Mouse (Mus musculus): Measurements from ENCODE around the gene Zfp687. TPM values are rescaled to one million over a fixed set of nuclear protein-coding genes. Genes with fewer than 3 reads are reported as not detected.
A peak's percentile ranks its signal among the peaks of the same experiment; 100 is the strongest.

The Zfp687 gene
- total and polyA plus RNA-seq, 2 experiments from 2014 or later: 18.0 to 35.4 TPM

GRCm38 (mm10) chr3:95047914-95048313, 32.7 kb upstream of the Zfp687 start:
- Histone ChIP-seq H3K27me3 (ENCODE audit: insufficient read depth, low read length) (no peaks in the 10 kb centered on the region), H3K4me3 (ENCODE audit: low read length) (no peak overlapping the region), H3K9me3 (ENCODE audit: low read length) (no peaks in the 10 kb centered on the region), H3K27ac (no peak overlapping the region), H3K9ac (replicated peaks; ENCODE audit: low read length) (no peak overlapping the region), H3K4me1 (ENCODE audit: insufficient read depth, low read length) (no peaks in the 10 kb centered on the region), H3K4me2 (ENCODE audit: low read depth, low read length) (no peak overlapping the region), H3K36me3 (ENCODE audit: insufficient read depth, low read length) (no peaks in the 10 kb centered on the region)
- DNase-seq (ENCODE audit: low spot score): no peak
- no peak for ATAC-seq
- 68% methylated on average over 3 of the region's 3 CpGs for WGBS
- no peak for TF ChIP-seq CTCF (IDR thresholded peaks at IDR 0.05; ENCODE audit: low read depth)

DNA sequence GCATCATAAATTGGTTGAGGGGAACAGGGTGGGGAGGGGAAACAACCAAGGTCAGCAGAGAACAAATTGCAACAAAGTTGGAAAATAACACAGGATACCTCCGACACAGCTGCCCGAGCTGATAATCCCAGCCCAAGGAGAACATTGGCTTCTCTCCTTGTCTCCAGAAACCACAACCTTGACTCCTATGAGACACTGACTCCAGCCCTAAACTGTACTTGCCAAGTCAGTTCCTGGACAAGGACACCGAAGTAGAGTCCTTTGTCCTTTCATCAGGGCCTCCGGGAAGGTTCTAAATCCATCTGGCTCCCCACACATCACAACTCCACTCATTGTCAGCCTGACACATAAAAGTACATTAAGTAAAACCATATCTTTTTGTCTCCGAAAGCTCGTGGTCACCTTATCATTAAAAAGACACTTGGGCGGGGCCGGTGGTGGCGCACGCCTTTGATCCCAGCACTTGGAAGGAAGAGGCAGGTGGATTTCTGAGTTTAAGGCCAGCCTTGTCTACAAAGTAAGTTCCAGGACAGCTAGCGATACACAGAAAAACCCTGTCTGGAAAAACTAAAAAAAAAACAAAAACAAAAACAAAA, 31.3 kb upstream of the Zfp687 start:
- no peak for TF ChIP-seq CTCF (IDR thresholded peaks at IDR 0.05; ENCODE audit: low read depth)
- peaks cover 2% of the 10 kb centered on the region; the same call in 1 of the 2 replicates for H3K4me1 ChIP-seq (ENCODE audit: insufficient read depth, low read length)
- H3K27me3 ChIP-seq (ENCODE audit: insufficient read depth, low read length): no peaks in the 10 kb centered on the region
- no peaks in the 10 kb centered on the region for H3K9me3 ChIP-seq (ENCODE audit: low read length)
- no peak overlapping the region for H3K4me2 ChIP-seq (ENCODE audit: low read depth, low read length)
- 87% methylated on average over 11 of the region's 11 CpGs for WGBS
- H3K4me3 ChIP-seq (ENCODE audit: low read length): no peak overlapping the region
- no peak for ATAC-seq
- no peak for DNase-seq (ENCODE audit: low spot score)
- H3K36me3 ChIP-seq (ENCODE audit: insufficient read depth, low read length): no peaks in the 10 kb centered on the region
- no peak overlapping the region for H3K27ac ChIP-seq
- H3K9ac ChIP-seq (replicated peaks; ENCODE audit: low read length): no peak overlapping the region

DNA sequence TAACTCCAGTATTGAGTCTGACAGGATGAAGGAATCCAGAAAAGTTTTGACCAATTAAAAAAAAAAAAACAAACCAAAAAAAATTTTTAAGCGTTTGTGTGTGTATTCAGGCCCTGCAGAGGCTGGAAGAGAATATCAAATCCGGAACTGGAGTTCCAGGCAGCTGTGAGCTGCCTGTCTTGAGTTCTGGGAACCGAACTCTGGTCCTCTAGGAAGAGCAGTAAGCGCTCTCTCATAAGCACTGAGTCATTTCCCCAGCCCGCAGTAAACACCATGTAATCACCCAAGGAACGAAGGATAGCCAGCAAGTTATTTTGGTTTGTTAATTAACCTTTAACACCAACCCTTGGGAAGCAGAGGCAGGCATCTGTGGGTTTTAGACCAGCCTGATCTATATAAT, 28.0 kb upstream of the Zfp687 start:
- 0 out of 2 replicates have a peak, but pooled peaks cover 4% of the 10 kb centered on the region for H3K36me3 ChIP-seq (ENCODE audit: insufficient read depth, low read length)
- no peaks in the 10 kb centered on the region for H3K9me3 ChIP-seq (ENCODE audit: low read length)
- DNase-seq (ENCODE audit: low spot score) (no peak), ATAC-seq (no peak)
- H3K27me3 ChIP-seq (ENCODE audit: insufficient read depth, low read length): no peaks in the 10 kb centered on the region
- peaks cover 6% of the 10 kb centered on the region; the same call in 1 of the 2 replicates for H3K4me1 ChIP-seq (ENCODE audit: insufficient read depth, low read length)
- no peak overlapping the region for H3K4me3 ChIP-seq (ENCODE audit: low read length)
- no peak overlapping the region for H3K27ac ChIP-seq
- H3K4me2 ChIP-seq (ENCODE audit: low read depth, low read length): no peak overlapping the region
- 77% methylated on average over 6 of the region's 6 CpGs for WGBS
- TF ChIP-seq CTCF (IDR thresholded peaks at IDR 0.05; ENCODE audit: low read depth): no peak
- no peak overlapping the region for H3K9ac ChIP-seq (replicated peaks; ENCODE audit: low read length)

- Histone ChIP-seq H3K9me3 (ENCODE audit: low read length) (no peaks in the 10 kb centered on the region), H3K27ac (peak overlapping the region; percentile 28; the same call in 1 of the 2 replicates), H3K4me2 (ENCODE audit: low read depth, low read length) (peak overlapping the region; percentile 73), H3K4me3 (ENCODE audit: low read length) (peak overlapping the region; percentile 86), H3K9ac (replicated peaks; ENCODE audit: low read length) (peak overlapping the region; percentile 81), H3K27me3 (ENCODE audit: insufficient read depth, low read length) (no peaks in the 10 kb centered on the region), H3K36me3 (ENCODE audit: insufficient read depth, low read length) (peaks cover 4% of the 10 kb centered on the region; the same call in 1 of the 2 replicates), H3K4me1 (ENCODE audit: insufficient read depth, low read length) (peaks cover 6% of the 10 kb centered on the region; the same call in 1 of the 2 replicates)
- TF ChIP-seq CTCF (IDR thresholded peaks at IDR 0.05; ENCODE audit: low read depth): no peak
- WGBS: 29% methylated on average over 7 of the region's 7 CpGs
- peak; percentile 49 for ATAC-seq
- no peak for DNase-seq (ENCODE audit: low spot score)
These were observed 27.6 kb upstream of the Zfp687 start for GRCm38 (mm10) chr3:95042838-95043229.

- H3K4me2 ChIP-seq (ENCODE audit: low read depth, low read length): peak within 1 kb of the TSS; percentile 73
- ATAC-seq (peak; percentile 99), DNase-seq (ENCODE audit: low spot score) (peak; percentile 98)
- 0% methylated on average over 36 of the region's 36 CpGs for WGBS
- peaks cover 4% of the 10 kb centered on the region; the same call in 1 of the 2 replicates for H3K36me3 ChIP-seq (ENCODE audit: insufficient read depth, low read length)
- peak within 1 kb of the TSS; percentile 81 for H3K9ac ChIP-seq (replicated peaks; ENCODE audit: low read length)
- H3K4me1 ChIP-seq (ENCODE audit: insufficient read depth, low read length): peaks cover 6% of the 10 kb centered on the region; the same call in 1 of the 2 replicates
- peak within 1 kb of the TSS; percentile 86 for H3K4me3 ChIP-seq (ENCODE audit: low read length)
- H3K27ac ChIP-seq: peak within 1 kb of the TSS; percentile 65
- H3K9me3 ChIP-seq (ENCODE audit: low read length): no peaks in the 10 kb centered on the region
- no peak for TF ChIP-seq CTCF (IDR thresholded peaks at IDR 0.05; ENCODE audit: low read depth)
- H3K27me3 ChIP-seq (ENCODE audit: insufficient read depth, low read length): no peaks in the 10 kb centered on the region
These were observed 27.1 kb upstream of the Zfp687 start, which contains the start of gene Psmd4 for GRCm38 (mm10) chr3:95042166-95042837. Gene Psmd4, minus strand, starts transcription at chr3:95042614.

GRCm38 (mm10) chr3:95041625-95042024, 26.4 kb upstream of the Zfp687 start:
- H3K9ac ChIP-seq (replicated peaks; ENCODE audit: low read length): peak overlapping the region; percentile 81
- peak overlapping the region; percentile 73 for H3K4me2 ChIP-seq (ENCODE audit: low read depth, low read length)
- ATAC-seq (no peak), DNase-seq (ENCODE audit: low spot score) (no peak)
- H3K27ac ChIP-seq: peak overlapping the region; percentile 65; the same call in 1 of the 2 replicates
- peaks cover 4% of the 10 kb centered on the region; the same call in 1 of the 2 replicates for H3K36me3 ChIP-seq (ENCODE audit: insufficient read depth, low read length)
- H3K9me3 ChIP-seq (ENCODE audit: low read length): no peaks in the 10 kb centered on the region
- no peak for TF ChIP-seq CTCF (IDR thresholded peaks at IDR 0.05; ENCODE audit: low read depth)
- peak overlapping the region; percentile 86 for H3K4me3 ChIP-seq (ENCODE audit: low read length)
- 13% methylated on average over 3 of the region's 3 CpGs for WGBS
- H3K27me3 ChIP-seq (ENCODE audit: insufficient read depth, low read length): no peaks in the 10 kb centered on the region
- H3K4me1 ChIP-seq (ENCODE audit: insufficient read depth, low read length): peaks cover 6% of the 10 kb centered on the region; the same call in 1 of the 2 replicates
